Mouse (Mus musculus): ENCODE measurements around the gene Odf3. TPM values are rescaled to one million over a fixed set of nuclear protein-coding genes. Genes with fewer than 3 reads are reported as not detected.

Gene Odf3
- polyA plus RNA-seq (2016; fragmentation: Nextera tagmentation; extraction: Ambion mirVana), result not detected in 2 replicates

DNA sequence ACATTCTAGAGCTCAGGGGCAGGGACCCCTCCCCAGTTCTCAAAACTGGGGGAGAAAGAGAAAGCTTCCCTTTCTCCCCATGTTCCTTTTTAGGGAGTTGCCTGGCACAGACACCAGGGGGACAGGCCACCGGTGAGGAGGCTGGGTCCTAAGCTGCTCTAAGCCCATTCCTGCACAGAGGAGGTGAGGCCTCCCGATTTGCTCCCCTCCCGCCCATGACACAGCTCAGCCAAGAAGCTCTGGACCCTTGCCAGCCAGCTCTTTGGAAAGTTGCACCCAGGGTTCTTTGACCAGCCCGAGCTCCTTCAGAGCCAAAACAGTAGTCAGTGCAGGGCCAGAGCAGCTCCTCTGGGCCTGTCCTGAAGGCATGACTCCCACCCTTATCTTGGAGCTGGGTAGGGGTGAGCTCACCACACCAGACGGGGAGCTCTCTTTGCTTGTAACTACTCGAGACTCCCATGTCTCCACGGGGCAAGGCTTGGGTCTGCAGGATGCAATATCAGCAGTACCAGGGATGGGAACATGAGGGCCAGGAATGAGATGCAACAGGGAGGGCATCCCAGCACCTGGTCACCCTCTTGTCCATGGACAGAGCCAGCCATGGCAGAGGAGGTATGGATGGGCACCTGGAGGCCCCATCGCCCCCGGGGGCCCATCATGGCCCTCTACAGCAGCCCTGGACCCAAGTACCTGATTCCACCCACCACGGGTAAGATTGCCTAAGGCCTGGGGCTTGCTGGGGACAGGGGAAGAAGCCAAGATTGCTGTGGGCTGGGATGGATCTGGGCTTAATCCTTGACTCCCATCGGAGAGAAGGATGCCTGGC is at the start of gene Odf3:
Odf3 (plus strand) TSS at position 51 of the 826 bp plus-strand sequence.
- H3K4me1 ChIP-seq, result peaks cover 9% of the 10 kb centered on the region
- 73% methylated on average over 11 of the region's 11 CpGs for WGBS
- H3K27me3 ChIP-seq (ENCODE audit: low read depth, poor library complexity, severe bottlenecking), result peaks cover 14% of the 10 kb centered on the region
- no peak for DNase-seq (ENCODE audit: low spot score)
- no peak within 1 kb of the TSS for H3K27ac ChIP-seq
- H3K9me3 ChIP-seq (replicated peaks), result no peaks in the 10 kb centered on the region
- peaks cover 17% of the 10 kb centered on the region for H3K36me3 ChIP-seq
- no peak within 1 kb of the TSS for H3K4me3 ChIP-seq

- Histone ChIP-seq H3K9me3 (replicated peaks) (no peaks in the 10 kb centered on the region), H3K27ac (no peak overlapping the region), H3K36me3 (no peaks in the 10 kb centered on the region), H3K27me3 (ENCODE audit: low read depth, poor library complexity, severe bottlenecking) (no peaks in the 10 kb centered on the region), H3K4me3 (no peak overlapping the region), H3K4me1 (no peaks in the 10 kb centered on the region)
- WGBS, result 83% methylated on average over 2 of the region's 2 CpGs
- DNase-seq (ENCODE audit: low spot score), result no peak
Measured at GRCm38 (mm10) chr7:140798212-140798611, 49.4 kb upstream of the Odf3 start.

DNA sequence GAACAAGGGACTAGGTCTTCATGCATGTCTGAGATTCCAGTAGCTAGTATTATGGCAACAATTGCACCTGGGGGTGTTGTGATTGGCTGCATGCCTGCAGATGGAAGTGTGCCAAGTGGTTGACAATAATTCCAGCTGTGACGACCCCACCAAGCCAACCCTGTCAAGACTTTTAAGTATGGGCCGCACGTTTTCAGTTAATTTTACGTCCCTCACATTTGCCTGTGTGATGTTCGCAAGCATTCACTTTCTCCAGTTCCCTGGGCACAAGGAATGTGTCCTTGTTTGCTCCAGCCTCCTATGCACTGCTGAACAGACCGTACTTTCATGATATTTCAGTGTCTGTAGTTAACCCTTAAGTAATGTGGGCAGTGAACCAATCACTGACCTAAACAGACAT is 45.0 kb upstream of the Odf3 start:
- no peaks in the 10 kb centered on the region for H3K9me3 ChIP-seq (replicated peaks)
- no peaks in the 10 kb centered on the region for H3K4me1 ChIP-seq
- no peak overlapping the region for H3K27ac ChIP-seq
- H3K27me3 ChIP-seq (ENCODE audit: low read depth, poor library complexity, severe bottlenecking), result no peaks in the 10 kb centered on the region
- no peaks in the 10 kb centered on the region for H3K36me3 ChIP-seq
- no peak for DNase-seq (ENCODE audit: low spot score)
- 87% methylated on average over 6 of the region's 6 CpGs for WGBS
- no peak overlapping the region for H3K4me3 ChIP-seq

DNA sequence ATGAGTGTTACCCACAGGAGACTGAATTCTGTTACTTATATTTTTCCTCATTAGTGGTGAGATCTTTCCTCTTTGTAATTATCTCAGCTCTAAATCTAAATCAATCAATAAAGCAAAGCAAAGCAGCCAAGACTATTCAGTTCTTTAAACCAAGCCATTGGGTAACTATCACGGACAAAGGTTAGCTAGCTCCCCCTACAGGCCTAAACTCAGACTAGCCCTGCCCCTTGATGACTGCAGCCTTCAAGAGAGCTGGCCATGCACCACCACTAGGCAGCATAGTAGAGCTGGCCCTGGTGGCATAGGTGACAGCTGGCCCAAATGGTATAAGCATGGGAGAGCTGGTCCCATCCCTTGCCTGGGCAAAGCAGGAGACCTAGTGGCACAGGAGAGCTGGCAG is 41.9 kb upstream of the Odf3 start:
- Histone ChIP-seq H3K4me1 (no peaks in the 10 kb centered on the region), H3K4me3 (no peak overlapping the region), H3K36me3 (no peaks in the 10 kb centered on the region; the same call in 1 of the 2 replicates), H3K27me3 (ENCODE audit: low read depth, poor library complexity, severe bottlenecking) (no peaks in the 10 kb centered on the region), H3K27ac (no peak overlapping the region), H3K9me3 (replicated peaks) (no peaks in the 10 kb centered on the region)
- WGBS, result 11% methylated on average over 1 of the region's 1 CpGs
- no peak for DNase-seq (ENCODE audit: low spot score)

DNA sequence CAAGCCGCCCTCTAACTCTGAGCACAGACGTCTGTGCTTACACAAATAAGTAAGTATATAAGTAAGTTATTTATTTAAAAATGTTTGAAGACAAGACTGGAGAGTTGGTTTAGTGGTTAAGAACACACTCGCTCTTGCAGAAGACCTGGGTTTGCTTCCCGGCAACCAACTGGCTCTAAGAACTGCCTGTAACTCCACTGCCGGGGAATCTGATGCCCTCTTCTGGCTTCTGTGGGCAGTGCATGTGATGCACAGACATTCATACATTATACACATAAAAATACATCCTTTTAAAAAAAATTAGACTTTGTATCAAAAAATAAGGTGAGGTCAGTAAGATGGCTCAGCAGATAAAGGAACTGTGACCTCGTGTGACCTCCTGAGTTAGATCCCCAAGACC is 37.1 kb upstream of the Odf3 start:
- Histone ChIP-seq H3K27ac (no peak overlapping the region), H3K27me3 (ENCODE audit: low read depth, poor library complexity, severe bottlenecking) (no peaks in the 10 kb centered on the region), H3K4me1 (no peaks in the 10 kb centered on the region), H3K9me3 (replicated peaks) (no peaks in the 10 kb centered on the region), H3K36me3 (peaks cover 22% of the 10 kb centered on the region), H3K4me3 (no peak overlapping the region)
- DNase-seq (ENCODE audit: low spot score), result no peak
- 92% methylated on average over 6 of the region's 6 CpGs for WGBS

DNA sequence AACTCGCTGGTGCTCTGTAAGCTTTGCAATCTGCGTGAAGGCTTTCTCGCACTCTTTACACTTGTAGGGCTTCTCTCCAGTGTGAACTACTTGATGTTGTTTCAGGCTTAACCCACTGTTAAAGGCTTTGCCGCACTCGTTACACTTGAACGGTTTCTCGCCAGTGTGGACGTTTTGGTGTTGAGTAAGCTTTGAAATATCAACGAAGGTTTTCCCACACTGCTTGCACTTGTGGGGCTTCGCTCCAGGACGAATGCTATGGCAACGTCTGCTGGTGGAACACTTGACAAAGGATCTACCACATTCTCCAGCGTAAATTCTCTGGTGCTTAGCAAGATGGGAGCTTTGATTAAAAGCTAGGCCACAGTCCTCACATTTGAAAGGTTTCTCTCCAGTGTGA is 35.9 kb upstream of the Odf3 start:
- H3K4me1 ChIP-seq, result no peaks in the 10 kb centered on the region
- 94% methylated on average over 13 of the region's 13 CpGs for WGBS

GRCm38 (mm10) chr7:140812850-140813249 is 34.8 kb upstream of the Odf3 start:
- 91% methylated on average over 12 of the region's 12 CpGs for WGBS
- H3K4me3 ChIP-seq, result no peak overlapping the region
- no peak for DNase-seq (ENCODE audit: low spot score)

More for the DNA sequence above, 35.9 kb upstream of the Odf3 start:
- Histone ChIP-seq H3K27me3 (ENCODE audit: low read depth, poor library complexity, severe bottlenecking) (no peaks in the 10 kb centered on the region), H3K36me3 (peaks cover 22% of the 10 kb centered on the region), H3K27ac (no peak overlapping the region), H3K9me3 (replicated peaks) (no peaks in the 10 kb centered on the region), H3K4me3 (no peak overlapping the region)
- DNase-seq (ENCODE audit: low spot score), result no peak

GRCm38 (mm10) chr7:140820173-140820572 is 27.4 kb upstream of the Odf3 start:
- no peak overlapping the region for H3K27ac ChIP-seq
- H3K36me3 ChIP-seq, result no peaks in the 10 kb centered on the region
- H3K9me3 ChIP-seq (replicated peaks), result no peaks in the 10 kb centered on the region
- WGBS, result 77% methylated on average over 4 of the region's 4 CpGs
- H3K4me1 ChIP-seq, result peaks cover 11% of the 10 kb centered on the region
- H3K27me3 ChIP-seq (ENCODE audit: low read depth, poor library complexity, severe bottlenecking), result no peaks in the 10 kb centered on the region
- no peak overlapping the region for H3K4me3 ChIP-seq
- no peak for DNase-seq (ENCODE audit: low spot score)

More at GRCm38 (mm10) chr7:140812850-140813249, 34.8 kb upstream of the Odf3 start:
- H3K27me3 ChIP-seq (ENCODE audit: low read depth, poor library complexity, severe bottlenecking), result no peaks in the 10 kb centered on the region
- peaks cover 22% of the 10 kb centered on the region for H3K36me3 ChIP-seq
- no peak overlapping the region for H3K27ac ChIP-seq
- H3K4me1 ChIP-seq, result no peaks in the 10 kb centered on the region
- no peaks in the 10 kb centered on the region for H3K9me3 ChIP-seq (replicated peaks)

DNA sequence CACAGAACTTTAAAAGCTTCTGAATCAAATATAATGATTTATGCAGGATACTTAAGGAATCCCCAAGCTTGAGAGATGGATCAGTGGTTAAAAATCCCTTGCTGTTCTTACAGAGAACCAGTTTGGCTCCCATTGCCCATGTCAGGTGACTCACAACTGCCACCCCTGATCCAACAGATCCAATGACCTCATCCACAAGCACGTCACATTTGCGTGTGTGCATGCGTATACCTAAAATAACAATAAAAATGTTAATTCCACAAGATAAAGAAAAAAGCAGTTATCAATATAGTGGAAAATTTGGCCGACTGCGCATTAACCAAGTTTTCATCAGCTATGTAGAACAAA is 26.3 kb upstream of the Odf3 start:
- WGBS, result 59% methylated on average over 5 of the region's 5 CpGs
- Histone ChIP-seq H3K27ac (0 out of 2 replicates have a peak overlapping the region, but pooled peaks have one; percentile 65), H3K4me3 (peak overlapping the region; percentile 64), H3K4me1 (peaks cover 11% of the 10 kb centered on the region), H3K36me3 (no peaks in the 10 kb centered on the region), H3K9me3 (replicated peaks) (no peaks in the 10 kb centered on the region), H3K27me3 (ENCODE audit: low read depth, poor library complexity, severe bottlenecking) (no peaks in the 10 kb centered on the region)
- DNase-seq (ENCODE audit: low spot score), result no peak

DNA sequence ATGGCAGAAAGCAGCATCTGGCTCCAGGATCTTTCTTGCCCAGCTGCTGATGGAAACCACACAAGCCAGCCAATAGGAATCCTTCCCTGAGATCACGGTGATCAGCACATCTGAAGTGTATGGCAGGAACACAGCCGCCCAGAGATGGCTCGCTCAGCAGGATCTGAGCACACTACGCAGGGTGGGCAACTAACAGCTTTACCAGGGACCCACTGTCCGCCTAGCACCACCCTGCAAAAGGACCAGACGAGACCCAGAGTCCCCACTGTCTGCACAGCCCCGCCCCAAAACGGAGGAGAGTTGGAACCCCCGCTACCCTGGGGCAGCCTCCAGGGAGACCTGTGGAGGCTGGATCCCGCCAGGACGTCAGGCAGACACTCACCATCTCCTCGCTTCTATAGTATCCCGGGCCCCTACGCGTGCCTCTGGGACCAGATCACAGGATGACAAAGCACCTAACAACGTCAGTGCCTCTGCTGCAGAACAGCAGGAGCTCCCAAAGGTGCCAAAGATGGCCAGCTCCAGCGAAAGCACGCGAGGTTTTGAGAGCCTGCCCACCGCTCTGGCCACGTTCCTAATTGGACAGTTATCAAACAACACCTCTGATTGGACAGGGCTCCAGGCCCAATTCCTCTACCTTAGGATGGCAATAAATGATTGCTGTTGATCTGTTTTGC is 25.8 kb upstream of the Odf3 start, which contains the start of gene Zfp941:
Zfp941 (minus strand) TSS at position 526 of the 677 bp plus-strand sequence.
- 2% methylated on average over 21 of the region's 21 CpGs for WGBS
- Histone ChIP-seq H3K27ac (peak within 1 kb of the TSS; percentile 65), H3K4me1 (peaks cover 11% of the 10 kb centered on the region), H3K27me3 (ENCODE audit: low read depth, poor library complexity, severe bottlenecking) (no peaks in the 10 kb centered on the region), H3K9me3 (replicated peaks) (no peaks in the 10 kb centered on the region), H3K36me3 (no peaks in the 10 kb centered on the region), H3K4me3 (peak within 1 kb of the TSS; percentile 64)
- peak; percentile 70 for DNase-seq (ENCODE audit: low spot score)

GRCm38 (mm10) chr7:140822731-140823130 is 24.9 kb upstream of the Odf3 start:
- 0 out of 2 replicates have a peak, but pooled peaks cover 6% of the 10 kb centered on the region for H3K27me3 ChIP-seq (ENCODE audit: low read depth, poor library complexity, severe bottlenecking)
- no peaks in the 10 kb centered on the region for H3K36me3 ChIP-seq
- no peak overlapping the region for H3K4me3 ChIP-seq
- whole genome bisulfite sequencing, result 90% methylated on average over 4 of the region's 4 CpGs
- DNase-seq (ENCODE audit: low spot score), result no peak
- peaks cover 11% of the 10 kb centered on the region for H3K4me1 ChIP-seq
- no peaks in the 10 kb centered on the region for H3K9me3 ChIP-seq (replicated peaks)
- no peak overlapping the region for H3K27ac ChIP-seq

- Histone ChIP-seq H3K36me3 (no peaks in the 10 kb centered on the region), H3K4me1 (no peaks in the 10 kb centered on the region), H3K9me3 (replicated peaks) (no peaks in the 10 kb centered on the region), H3K27ac (no peak overlapping the region), H3K4me3 (no peak overlapping the region), H3K27me3 (ENCODE audit: low read depth, poor library complexity, severe bottlenecking) (0 out of 2 replicates have a peak, but pooled peaks cover 6% of the 10 kb centered on the region)
- 49% methylated on average over 8 of the region's 8 CpGs for WGBS
- DNase-seq (ENCODE audit: low spot score), result no peak
Measured at GRCm38 (mm10) chr7:140828171-140828881, 19.3 kb upstream of the Odf3 start.
